Mouse (Mus musculus) hindbrain, embryonic 10.5 days (tissue): Measurements from ENCODE around the gene Ppa2. TPM values are rescaled to one million over a fixed set of nuclear protein-coding genes. Genes with fewer than 3 reads are reported as not detected.
A peak's percentile ranks its signal among the peaks of the same experiment; 100 is the strongest.

ENCODE experiments used
- DNase-seq: peaks from one replicate; pipeline ENCODE4 v3.0.0-alpha.2; 2017; ENCODE audit warnings: low spot score
- H3K27ac ChIP-seq: fragments of 300-500 bp; sonication (generic); 2 replicates; pipeline ENCODE4 v1.5.1; 2016; ENCODE audit warnings: mild to moderate bottlenecking, moderate library complexity
- H3K27me3 ChIP-seq: fragments of 300-500 bp; sonication (generic); 2 replicates; pipeline ENCODE4 v1.6.1; 2016; ENCODE audit warnings: mild to moderate bottlenecking; ENCODE audit not compliant: poor library complexity, insufficient read depth, severe bottlenecking
- H3K36me3 ChIP-seq: fragments of 300-500 bp; sonication (generic); 2 replicates; pipeline ENCODE4 v1.6.1; 2016; ENCODE audit warnings: mild to moderate bottlenecking, moderate library complexity
- H3K4me1 ChIP-seq: fragments of 300-500 bp; sonication (generic); replicated peaks from 2 replicates; pipeline ENCODE4 v1.6.1; 2016; ENCODE audit warnings: mild to moderate bottlenecking
- H3K4me3 ChIP-seq: fragments of 300-500 bp; sonication (generic); 2 replicates; pipeline ENCODE4 v1.5.1; 2016; ENCODE audit warnings: mild to moderate bottlenecking, moderate library complexity
- H3K9me3 ChIP-seq: fragments of 300-500 bp; sonication (generic); 2 replicates; pipeline ENCODE4 v1.6.1; 2016; ENCODE audit warnings: mild to moderate bottlenecking, moderate library complexity
- WGBS: fragments of 180-500 bp; shearing (Covaris S2); methylation state at CpG from one replicate; pipeline ENCODE4 v1.1.7; 2016; 5-methylcytosine and 5-hydroxymethylcytosine counted together
- polyA plus RNA-seq: library from polyadenylated mRNA; unstranded; fragments of >200 nt; fragmentation: Nextera tagmentation; extraction: Ambion mirVana; gene quantifications from 2 replicates; pipeline ENCODE4 v1.2.1, GENCODE M21; 2016

Ppa2 gene
- polyA plus RNA-seq, 1 experiment from 2014 or later, result 79.3 TPM

- Histone ChIP-seq H3K27me3 (no peaks in the 10 kb centered on the region), H3K4me3 (no peak overlapping the region), H3K27ac (no peak overlapping the region), H3K36me3 (peaks cover 42% of the 10 kb centered on the region), H3K9me3 (peaks cover 20% of the 10 kb centered on the region), H3K4me1 (peaks cover 14% of the 10 kb centered on the region; the same call in 1 of the 2 replicates)
- no peak for DNase-seq
- 100% methylated on average over 1 of the region's 1 CpGs for WGBS
These were observed 70.1 kb downstream of the Ppa2 start for GRCm38 (mm10) chr3:133379997-133380396.

GRCm38 (mm10) chr3:133381519-133381918 is 71.6 kb downstream of the Ppa2 start:
- DNase-seq, result no peak
- Histone ChIP-seq H3K36me3 (peaks cover 32% of the 10 kb centered on the region), H3K27me3 (no peaks in the 10 kb centered on the region), H3K9me3 (peaks cover 20% of the 10 kb centered on the region), H3K27ac (no peak overlapping the region), H3K4me1 (peaks cover 14% of the 10 kb centered on the region; the same call in 1 of the 2 replicates), H3K4me3 (no peak overlapping the region)
- 88% methylated on average over 11 of the region's 11 CpGs for WGBS

- Histone ChIP-seq H3K4me3 (no peak overlapping the region), H3K36me3 (peaks cover 26% of the 10 kb centered on the region), H3K4me1 (peaks cover 14% of the 10 kb centered on the region; the same call in 1 of the 2 replicates), H3K27me3 (no peaks in the 10 kb centered on the region), H3K27ac (no peak overlapping the region), H3K9me3 (peaks cover 19% of the 10 kb centered on the region)
- peak; percentile 10 for DNase-seq
- 62% methylated on average over 9 of the region's 9 CpGs for WGBS
These were observed 72.2 kb downstream of the Ppa2 start for GRCm38 (mm10) chr3:133382147-133382546.

DNA sequence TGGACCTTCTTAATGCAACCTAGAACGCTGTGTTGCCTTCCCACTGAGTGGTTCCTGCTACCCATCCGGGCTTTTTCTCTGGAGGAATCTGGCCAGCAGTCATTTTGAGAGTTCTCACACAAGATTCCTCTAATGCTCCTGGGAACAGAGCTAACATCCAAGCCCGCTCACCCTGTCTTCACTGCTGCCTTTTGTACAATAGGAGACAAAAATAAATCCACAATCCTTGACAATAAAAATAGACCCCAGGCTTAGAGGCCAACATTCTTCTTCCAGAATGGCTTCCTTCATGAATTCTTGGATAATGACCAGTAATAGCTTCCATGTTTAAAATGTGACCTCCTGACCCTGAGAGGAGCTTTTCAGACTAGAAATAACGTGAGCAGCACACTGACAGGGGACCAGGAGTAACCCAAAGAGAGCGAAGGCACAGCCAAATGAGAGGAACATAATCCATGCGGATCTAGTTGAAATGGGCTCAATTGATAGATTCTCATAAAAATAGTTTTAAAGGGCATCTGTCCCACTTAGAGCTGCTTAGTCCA is 74.3 kb downstream of the Ppa2 start:
- WGBS, result 70% methylated on average over 6 of the region's 6 CpGs
- Histone ChIP-seq H3K27ac (no peak overlapping the region), H3K4me1 (peaks cover 14% of the 10 kb centered on the region; the same call in 1 of the 2 replicates), H3K4me3 (no peak overlapping the region), H3K27me3 (no peaks in the 10 kb centered on the region), H3K36me3 (peaks cover 5% of the 10 kb centered on the region), H3K9me3 (no peaks in the 10 kb centered on the region)
- no peak for DNase-seq

- Histone ChIP-seq H3K9me3 (no peaks in the 10 kb centered on the region), H3K4me3 (no peak overlapping the region), H3K27ac (no peak overlapping the region), H3K4me1 (peaks cover 11% of the 10 kb centered on the region; the same call in 1 of the 2 replicates), H3K36me3 (no peaks in the 10 kb centered on the region), H3K27me3 (no peaks in the 10 kb centered on the region)
- WGBS, result 78% methylated on average over 7 of the region's 7 CpGs
- DNase-seq, result no peak
These were observed 77.4 kb downstream of the Ppa2 start for GRCm38 (mm10) chr3:133387283-133387682.

DNA sequence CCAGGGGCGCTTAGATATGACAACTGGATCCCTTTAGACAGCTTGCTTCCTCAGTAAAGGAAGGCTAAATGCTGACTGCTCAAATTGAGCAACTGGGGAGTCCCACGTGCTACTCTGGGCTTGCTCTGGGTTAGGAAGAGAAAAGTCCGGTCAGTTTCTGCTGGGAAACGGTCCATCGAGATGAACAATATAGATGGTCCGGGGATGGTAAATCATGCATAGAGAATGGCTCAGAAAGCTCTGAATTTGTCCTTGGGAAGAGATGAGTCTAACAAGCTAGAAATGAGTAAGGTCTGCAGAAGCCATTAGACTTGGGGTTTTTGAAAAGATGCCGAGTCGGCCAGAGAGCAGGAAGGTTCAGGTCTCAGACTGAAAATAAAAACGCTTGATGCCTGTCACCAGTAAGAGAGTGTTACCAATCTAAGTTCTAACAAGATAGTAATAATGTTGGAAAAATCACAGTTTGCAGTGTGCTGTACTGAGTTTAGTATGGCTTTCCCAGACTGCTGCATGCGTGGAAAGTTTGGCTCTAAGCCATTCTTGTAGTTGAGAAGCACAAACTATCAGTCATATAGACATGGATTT is 80.0 kb downstream of the Ppa2 start:
- Histone ChIP-seq H3K4me1 (no peaks in the 10 kb centered on the region), H3K9me3 (no peaks in the 10 kb centered on the region), H3K36me3 (no peaks in the 10 kb centered on the region), H3K27me3 (no peaks in the 10 kb centered on the region), H3K4me3 (no peak overlapping the region), H3K27ac (no peak overlapping the region)
- WGBS, result 91% methylated on average over 10 of the region's 10 CpGs
- DNase-seq, result no peak

GRCm38 (mm10) chr3:133394531-133394930 is 84.6 kb downstream of the Ppa2 start:
- Histone ChIP-seq H3K9me3 (no peaks in the 10 kb centered on the region), H3K27ac (no peak overlapping the region), H3K36me3 (no peaks in the 10 kb centered on the region), H3K4me3 (no peak overlapping the region), H3K4me1 (no peaks in the 10 kb centered on the region), H3K27me3 (no peaks in the 10 kb centered on the region)
- DNase-seq, result no peak
- whole genome bisulfite sequencing, result 86% methylated on average over 2 of the region's 2 CpGs

GRCm38 (mm10) chr3:133403849-133404248 is 93.9 kb downstream of the Ppa2 start:
- no peak overlapping the region for H3K27ac ChIP-seq
- no peaks in the 10 kb centered on the region for H3K9me3 ChIP-seq
- H3K4me3 ChIP-seq, result no peak overlapping the region
- no peak for DNase-seq
- no peaks in the 10 kb centered on the region for H3K27me3 ChIP-seq
- H3K36me3 ChIP-seq, result no peaks in the 10 kb centered on the region
- WGBS, result 85% methylated on average over 4 of the region's 4 CpGs
- no peaks in the 10 kb centered on the region for H3K4me1 ChIP-seq

DNA sequence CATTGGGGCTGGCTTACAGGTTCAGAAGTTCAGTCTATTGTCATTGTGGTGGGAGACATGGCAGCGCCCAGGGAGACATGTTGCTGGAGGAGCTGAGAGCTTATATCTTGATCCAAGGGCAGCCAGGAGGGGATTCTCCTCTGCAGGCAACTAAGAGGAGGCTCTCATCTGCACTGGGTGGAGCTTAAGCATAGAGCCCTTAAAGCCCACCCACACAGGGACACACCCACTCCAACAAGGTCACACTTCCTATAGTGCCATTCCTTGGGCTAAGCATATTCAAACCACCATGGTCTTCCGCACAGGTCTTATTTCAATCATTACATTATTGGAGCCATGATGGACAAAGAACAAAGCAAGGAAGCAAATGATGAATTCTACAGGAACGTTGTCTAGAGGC is 95.7 kb downstream of the Ppa2 start:
- Histone ChIP-seq H3K4me1 (no peaks in the 10 kb centered on the region), H3K27ac (no peak overlapping the region), H3K4me3 (no peak overlapping the region), H3K36me3 (no peaks in the 10 kb centered on the region), H3K9me3 (no peaks in the 10 kb centered on the region), H3K27me3 (no peaks in the 10 kb centered on the region)
- WGBS, result 88% methylated on average over 3 of the region's 3 CpGs
- DNase-seq, result no peak

DNA sequence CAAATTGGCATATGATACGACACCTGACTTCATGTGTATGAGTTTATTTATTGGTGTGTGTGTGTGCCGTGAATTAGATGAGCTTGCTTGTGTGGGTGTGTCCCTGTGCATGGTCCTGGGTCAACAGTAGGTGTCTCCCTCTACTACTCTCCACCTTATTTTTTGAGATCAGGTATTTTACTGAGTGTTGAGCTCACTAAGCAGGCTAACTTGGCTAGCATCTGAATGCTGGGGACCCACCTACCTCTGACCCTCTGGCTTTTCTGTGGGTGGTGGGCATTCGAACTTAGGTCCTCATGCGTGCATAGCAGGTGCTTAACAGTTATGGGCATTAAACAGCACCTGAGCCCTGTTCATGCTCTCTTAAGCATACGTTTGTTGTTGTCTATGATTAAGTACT is 96.3 kb downstream of the Ppa2 start:
- DNase-seq, result no peak
- Histone ChIP-seq H3K36me3 (no peaks in the 10 kb centered on the region), H3K4me1 (no peaks in the 10 kb centered on the region), H3K27ac (no peak overlapping the region), H3K27me3 (no peaks in the 10 kb centered on the region), H3K4me3 (no peak overlapping the region), H3K9me3 (no peaks in the 10 kb centered on the region)
- WGBS, result 88% methylated on average over 5 of the region's 5 CpGs

- H3K4me1 ChIP-seq, result no peaks in the 10 kb centered on the region
- no peaks in the 10 kb centered on the region for H3K27me3 ChIP-seq
- WGBS, result 79% methylated on average over 4 of the region's 4 CpGs
- H3K9me3 ChIP-seq, result no peaks in the 10 kb centered on the region
- no peak overlapping the region for H3K4me3 ChIP-seq
- no peak for DNase-seq
- H3K36me3 ChIP-seq, result no peaks in the 10 kb centered on the region
- H3K27ac ChIP-seq, result no peak overlapping the region
These were observed 101.3 kb downstream of the Ppa2 start for GRCm38 (mm10) chr3:133411123-133411675.

GRCm38 (mm10) chr3:133411768-133412167 is 101.9 kb downstream of the Ppa2 start:
- no peak for DNase-seq
- no peak overlapping the region for H3K27ac ChIP-seq
- 92% methylated on average over 8 of the region's 8 CpGs for WGBS
- H3K9me3 ChIP-seq, result no peaks in the 10 kb centered on the region
- H3K36me3 ChIP-seq, result no peaks in the 10 kb centered on the region
- no peaks in the 10 kb centered on the region for H3K4me1 ChIP-seq
- no peak overlapping the region for H3K4me3 ChIP-seq
- no peaks in the 10 kb centered on the region for H3K27me3 ChIP-seq

- Histone ChIP-seq H3K4me1 (no peaks in the 10 kb centered on the region), H3K9me3 (no peaks in the 10 kb centered on the region), H3K4me3 (no peak overlapping the region), H3K27ac (no peak overlapping the region), H3K36me3 (no peaks in the 10 kb centered on the region), H3K27me3 (no peaks in the 10 kb centered on the region)
- no peak for DNase-seq
- 90% methylated on average over 4 of the region's 4 CpGs for WGBS
These were observed 104.8 kb downstream of the Ppa2 start for GRCm38 (mm10) chr3:133414747-133415146.
